Mouse (Mus musculus): ENCODE results near the gene Ppp5c.

DNA sequence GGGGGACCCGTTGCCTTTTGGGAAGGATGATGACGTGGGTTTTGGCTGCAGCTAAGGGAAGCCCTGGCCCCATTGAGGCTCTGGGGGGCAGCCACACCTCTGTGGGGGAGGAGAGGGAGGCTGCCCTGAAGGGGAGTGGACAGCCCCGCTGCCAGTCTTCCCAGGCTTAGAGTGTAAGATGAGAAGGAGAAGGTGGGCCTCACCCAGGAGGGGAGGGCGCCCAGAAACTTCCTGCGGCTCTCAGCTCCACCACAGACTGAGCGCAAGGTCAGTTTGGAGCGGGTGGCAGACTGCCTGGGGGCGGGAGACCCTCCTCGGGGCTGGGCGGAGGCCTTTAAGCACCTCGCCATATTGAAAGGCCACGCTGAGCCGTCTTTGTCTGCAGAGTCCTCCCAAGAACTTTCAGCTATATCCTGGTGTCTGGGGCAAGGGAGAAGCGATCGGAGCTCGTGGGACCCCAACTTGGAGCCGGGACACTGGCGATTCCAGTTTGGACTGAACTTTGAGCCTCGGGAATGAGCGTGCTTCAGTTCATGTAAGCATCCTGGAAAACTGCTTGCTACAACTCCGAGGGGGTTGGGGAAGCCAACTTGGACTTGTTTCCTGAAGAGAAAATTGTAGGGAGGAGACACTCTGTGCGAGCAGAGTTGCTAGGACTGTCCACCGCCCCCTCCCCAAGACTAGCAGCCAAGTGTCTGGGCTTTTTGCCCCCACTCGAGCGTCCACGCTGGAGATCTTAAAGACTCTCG lies 33.9 kb downstream of the Ppp5c start:
- TF ChIP-seq CTCF (IDR thresholded peaks at IDR 0.05) (no peak), EP300 (IDR thresholded peaks at IDR 0.05) (no peak)
